Mouse (Mus musculus) megakaryocyte, embryonic 14.5 days (primary cell): ENCODE measurements around the gene Mep1a. TPM values are rescaled to one million over a fixed set of nuclear protein-coding genes. Genes with fewer than 3 reads are reported as not detected.
"Not testable (repeated sequence)": the region's sequence is repeated elsewhere in the genome, so short reads cannot be mapped to it uniquely, and the experiment has no call there.

ENCODE experiments used
- H3K27me3 ChIP-seq: replicated peaks from 2 replicates; pipeline ENCODE3; 2012; ENCODE audit warnings: inconsistent platforms
- H3K36me3 ChIP-seq: replicated peaks from 2 replicates; pipeline ENCODE3; 2012; ENCODE audit warnings: low read length, inconsistent platforms, mixed read lengths
- H3K4me1 ChIP-seq: 2 replicates; pipeline ENCODE4 v1.6.1; 2012; ENCODE audit warnings: inconsistent platforms
- H3K4me3 ChIP-seq: replicated peaks from 2 replicates; pipeline ENCODE3; 2012; ENCODE audit warnings: moderate library complexity, mild to moderate bottlenecking, inconsistent platforms
- H3K9me3 ChIP-seq: 2 replicates; pipeline ENCODE4 v1.6.1; 2012; ENCODE audit warnings: inconsistent platforms
- FLI1 ChIP-seq: IDR thresholded peaks from 2 replicates; pipeline ENCODE4 v1.6.1; 2012; ENCODE audit warnings: low read length, inconsistent platforms, mixed read lengths
- GATA1 ChIP-seq: IDR thresholded peaks from 3 replicates; pipeline ENCODE4 v1.6.1; 2012; ENCODE audit warnings: mixed read lengths, low read length, inconsistent platforms, borderline replicate concordance
- polyA plus RNA-seq: library from polyadenylated mRNA; stranded (reverse); fragments of >175 nt; gene quantifications from 2 replicates; pipeline ENCODE4 v1.2.3, GENCODE M21; 2012; ENCODE audit warnings: low replicate concordance; ENCODE audit not compliant: insufficient read depth

Mep1a gene
- not detected in 2 replicates for polyA plus RNA-seq

- no peak within 1 kb of the TSS for H3K4me3 ChIP-seq
- H3K36me3 ChIP-seq: no peaks in the 10 kb centered on the region
- H3K27me3 ChIP-seq: no peaks in the 10 kb centered on the region
- H3K9me3 ChIP-seq: no peaks in the 10 kb centered on the region
- H3K4me1 ChIP-seq: no peaks in the 10 kb centered on the region
- no peak for TF ChIP-seq GATA1
- TF ChIP-seq FLI1: no peak
These were observed at the start of gene Mep1a for GRCm38 (mm10) chr17:43502592-43502991. Gene Mep1a, minus strand, starts transcription at chr17:43502812.

- Histone ChIP-seq H3K4me3 (no peak overlapping the region), H3K4me1 (peaks cover 5% of the 10 kb centered on the region), H3K9me3 (peaks cover 7% of the 10 kb centered on the region; the same call in 1 of the 2 replicates), H3K36me3 (no peaks in the 10 kb centered on the region), H3K27me3 (no peaks in the 10 kb centered on the region)
- TF ChIP-seq FLI1 (no peak), GATA1 (no peak)
These were observed 48.6 kb upstream of the Mep1a start for GRCm38 (mm10) chr17:43551122-43551630.

DNA sequence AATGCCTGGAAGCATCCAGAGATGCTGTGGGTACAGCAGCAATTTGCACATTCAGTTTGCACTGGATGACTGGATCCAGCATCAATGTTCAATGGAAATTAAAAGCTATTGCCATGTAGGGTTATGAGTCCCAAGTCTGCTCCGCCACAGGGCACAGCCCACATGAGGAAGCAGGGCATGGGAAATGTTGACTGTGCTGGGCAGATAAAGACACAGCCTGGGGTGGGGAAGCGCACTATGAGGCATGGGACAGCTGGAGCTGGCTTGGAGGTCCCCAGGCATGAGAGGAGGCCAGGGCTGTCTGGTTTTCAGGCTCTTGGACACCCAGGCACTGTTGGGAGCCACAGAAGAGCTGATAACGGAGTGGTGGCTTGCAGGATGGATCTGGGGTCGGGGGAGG is 41.4 kb upstream of the Mep1a start:
- H3K9me3 ChIP-seq: peaks cover 7% of the 10 kb centered on the region; the same call in 1 of the 2 replicates

GRCm38 (mm10) chr17:43543539-43543938 is 40.9 kb upstream of the Mep1a start, which contains the start of gene Ankrd66:
Gene Ankrd66, minus strand, starts transcription at chr17:43543639.
- no peak for TF ChIP-seq GATA1
- no peak for TF ChIP-seq FLI1
- H3K27me3 ChIP-seq: no peaks in the 10 kb centered on the region
- H3K36me3 ChIP-seq: no peaks in the 10 kb centered on the region
- peaks cover 7% of the 10 kb centered on the region; the same call in 1 of the 2 replicates for H3K9me3 ChIP-seq
- peak within 1 kb of the TSS; percentile 4 for H3K4me3 ChIP-seq
- H3K4me1 ChIP-seq: peaks cover 4% of the 10 kb centered on the region; the same call in 1 of the 2 replicates

More for the DNA sequence above, 41.4 kb upstream of the Mep1a start:
- H3K4me1 ChIP-seq: peaks cover 4% of the 10 kb centered on the region; the same call in 1 of the 2 replicates
- no peaks in the 10 kb centered on the region for H3K36me3 ChIP-seq
- TF ChIP-seq GATA1: no peak
- TF ChIP-seq FLI1: no peak
- H3K27me3 ChIP-seq: no peaks in the 10 kb centered on the region
- peak overlapping the region; percentile 4 for H3K4me3 ChIP-seq

DNA sequence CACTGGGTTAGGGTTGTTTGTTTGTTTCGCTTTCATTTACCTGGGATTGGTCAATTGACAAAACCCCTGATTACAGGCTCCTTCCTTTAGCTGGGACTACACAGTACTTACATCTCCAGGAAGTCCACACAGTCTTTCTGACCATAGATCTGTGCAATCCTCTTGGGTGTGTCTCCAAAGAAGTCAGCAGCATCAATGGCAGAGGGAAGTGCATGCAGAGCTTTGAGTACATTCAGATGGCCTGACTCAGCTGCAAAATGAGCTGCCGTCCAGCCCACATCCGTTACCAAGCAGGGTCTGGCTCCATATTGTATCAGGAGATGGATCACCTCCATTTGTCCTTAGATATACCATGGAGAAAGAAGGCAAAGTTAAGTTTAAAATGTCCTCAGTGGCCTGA is 36.2 kb upstream of the Mep1a start:
- H3K36me3 ChIP-seq: no peaks in the 10 kb centered on the region
- no peaks in the 10 kb centered on the region for H3K27me3 ChIP-seq
- H3K4me1 ChIP-seq: no peaks in the 10 kb centered on the region; the same call in 1 of the 2 replicates
- H3K4me3 ChIP-seq: no peak overlapping the region
- TF ChIP-seq GATA1: no peak
- TF ChIP-seq FLI1: no peak
- 0 out of 2 replicates have a peak, but pooled peaks cover 10% of the 10 kb centered on the region for H3K9me3 ChIP-seq

DNA sequence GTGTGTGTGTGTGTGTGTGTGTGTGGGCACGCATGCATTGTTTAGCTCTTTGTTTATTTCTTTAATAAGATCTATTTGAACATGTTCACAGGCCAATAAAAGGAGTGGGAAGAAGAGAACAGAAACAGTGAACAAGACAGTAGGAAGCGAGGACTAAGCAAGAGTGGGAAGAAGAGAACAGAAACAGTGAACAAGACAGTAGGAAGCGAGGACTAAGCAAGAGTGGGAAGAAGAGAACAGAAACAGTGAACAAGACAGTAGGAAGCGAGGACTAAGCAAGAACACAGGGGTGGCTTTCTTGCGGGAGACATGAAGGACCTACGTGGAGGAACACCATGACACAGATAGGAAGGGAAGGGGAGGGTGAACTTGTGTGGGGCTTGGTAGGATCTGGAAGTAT is 34.2 kb upstream of the Mep1a start:
- not testable (repeated sequence) for H3K4me3 ChIP-seq, H3K4me1 ChIP-seq, H3K27me3 ChIP-seq, H3K36me3 ChIP-seq
- peaks cover 20% of the 10 kb centered on the region for H3K9me3 ChIP-seq

DNA sequence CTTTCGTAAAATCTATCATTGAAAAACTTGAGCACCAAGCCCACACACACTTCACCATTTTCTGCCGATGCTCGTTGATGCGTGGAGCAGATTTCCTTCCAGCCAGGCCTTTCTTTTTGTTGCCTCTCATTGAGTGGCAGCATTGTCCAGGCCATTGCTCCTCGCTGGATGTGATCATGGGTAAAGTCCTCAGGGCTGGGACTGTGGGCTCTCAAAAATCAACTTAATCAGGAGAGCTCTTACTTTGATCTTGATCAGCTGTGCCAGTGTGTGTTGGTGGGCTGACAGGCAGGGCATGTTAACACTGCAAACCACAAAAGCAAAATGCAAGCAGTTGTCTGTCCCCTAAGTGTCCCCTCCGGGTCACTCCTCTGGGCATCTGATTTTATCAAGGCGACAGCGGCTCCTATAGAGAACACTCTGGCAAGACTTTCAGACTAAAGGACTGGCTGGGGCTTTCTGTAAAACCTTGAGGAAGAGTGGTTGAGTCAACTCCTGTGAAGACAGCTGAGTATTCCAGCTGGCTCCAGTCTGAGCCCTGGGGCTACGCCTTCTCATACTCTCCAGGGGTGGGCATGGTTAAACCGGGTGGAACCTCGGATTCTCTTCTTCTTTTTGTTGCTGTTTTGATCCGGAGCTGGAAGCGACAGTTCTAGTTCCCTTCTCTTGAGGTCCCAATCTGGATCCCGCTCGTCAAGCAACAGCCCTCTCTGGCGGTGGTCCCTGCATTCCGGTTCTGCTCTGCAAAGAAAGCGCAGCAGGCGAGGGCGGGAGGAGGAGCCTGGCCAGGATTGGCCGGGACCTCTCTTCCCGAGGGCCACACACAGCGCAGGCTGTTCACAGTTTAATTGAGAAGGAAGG is 32.0 kb upstream of the Mep1a start:
- no peak overlapping the region for H3K4me3 ChIP-seq
- H3K27me3 ChIP-seq: no peaks in the 10 kb centered on the region
- peaks cover 32% of the 10 kb centered on the region for H3K9me3 ChIP-seq
- H3K36me3 ChIP-seq: no peaks in the 10 kb centered on the region
- TF ChIP-seq FLI1 (no peak), GATA1 (no peak)
- H3K4me1 ChIP-seq: no peaks in the 10 kb centered on the region

- Histone ChIP-seq H3K4me3 (no peak overlapping the region), H3K9me3 (peaks cover 32% of the 10 kb centered on the region), H3K4me1 (no peaks in the 10 kb centered on the region), H3K27me3 (no peaks in the 10 kb centered on the region), H3K36me3 (no peaks in the 10 kb centered on the region)
- TF ChIP-seq GATA1 (no peak), FLI1 (no peak)
These were observed 28.6 kb upstream of the Mep1a start for GRCm38 (mm10) chr17:43531192-43531591.

DNA sequence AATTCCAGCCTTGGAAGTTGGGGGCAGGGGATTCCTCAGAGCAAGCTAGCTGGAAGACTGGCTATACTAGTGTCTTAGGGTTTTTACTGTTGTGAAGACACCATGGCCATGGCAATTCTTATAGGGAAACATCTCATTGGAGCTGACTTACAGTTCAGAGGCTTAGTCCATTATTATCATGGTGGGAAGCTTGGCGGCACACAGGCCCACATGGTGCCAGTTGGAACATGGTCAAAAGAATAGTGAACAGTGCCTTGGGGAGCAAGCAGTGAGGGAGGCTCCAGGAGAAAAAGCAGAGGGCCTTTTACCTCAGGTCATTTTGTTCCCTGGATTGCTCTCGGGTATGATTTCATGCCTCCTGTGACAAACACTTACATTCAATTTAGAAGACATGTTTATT is 27.9 kb upstream of the Mep1a start:
- H3K27me3 ChIP-seq: no peaks in the 10 kb centered on the region
- no peak overlapping the region for H3K4me3 ChIP-seq
- H3K9me3 ChIP-seq: peaks cover 30% of the 10 kb centered on the region
- H3K4me1 ChIP-seq: no peaks in the 10 kb centered on the region
- no peaks in the 10 kb centered on the region for H3K36me3 ChIP-seq
- TF ChIP-seq GATA1: no peak
- no peak for TF ChIP-seq FLI1

- H3K27me3 ChIP-seq: no peaks in the 10 kb centered on the region
- no peak for TF ChIP-seq GATA1
- no peak for TF ChIP-seq FLI1
- no peaks in the 10 kb centered on the region for H3K9me3 ChIP-seq
- H3K4me1 ChIP-seq: peaks cover 4% of the 10 kb centered on the region; the same call in 1 of the 2 replicates
- no peak overlapping the region for H3K4me3 ChIP-seq
- H3K36me3 ChIP-seq: no peaks in the 10 kb centered on the region
These were observed 17.6 kb upstream of the Mep1a start for GRCm38 (mm10) chr17:43520166-43520565.
